8 mouse cellular contexts compared by ENCODE assay signal in genomic region chr6:28756306-28757018, GRCm38 (mm10).
DNase-seq lines count a peak whose midpoint lies in the region; ATAC-seq lines count a peak whose summit lies in the region.

No protein-coding gene starts in this region.

- peak; percentile 19 for DNase-seq in adrenal gland, adult 8-10 months
- DNase-seq in adrenal gland, postnatal 4 days (ENCODE audit: low spot score in 2 of 2), result no peak
- no peak for DNase-seq in lung, postnatal 25 days (ENCODE audit: low spot score)
- peak; percentile 80 for DNase-seq in hindbrain, embryonic 14.5 days (ENCODE audit: low spot score)
- DNase-seq in left cerebral cortex, postnatal 36 days (ENCODE audit: low spot score in 2 of 2), result peak; percentile 51 to 52
- DNase-seq in right cerebral cortex, postnatal 14 days, result peak; percentile 69
- DNase-seq in spleen, postnatal 36 days (ENCODE audit: low spot score in 2 of 2), result no peak

- intact Hi-C loops in left cerebral cortex, postnatal 36 days (cut with DNase I), result loop anchor here (5.0 kb wide), 1 partner anchor 76 kb away; the partner anchor contains the start of gene Lrrc4

- ATAC-seq in lung, embryonic 16.5 days (ENCODE audit: low read depth), result peak; percentile 68; the same call in 1 of the 2 replicates
- peak; percentile 87 for ATAC-seq in hindbrain, embryonic 14.5 days (ENCODE audit: low FRiP score)

- no peak overlapping the region for H3K9ac ChIP-seq in lung, embryonic 16.5 days (ENCODE audit: low read length)
- no peak overlapping the region for H3K9ac ChIP-seq in hindbrain, embryonic 14.5 days

- no peak overlapping the region for H3K4me3 ChIP-seq in lung, embryonic 16.5 days (ENCODE audit: low read length)
- H3K4me3 ChIP-seq in hindbrain, embryonic 14.5 days (replicated peaks; ENCODE audit: low read length), result no peak overlapping the region

- no peaks in the 10 kb centered on the region for H3K27me3 ChIP-seq in lung, embryonic 16.5 days (ENCODE audit: control insufficient read depth, insufficient read depth, low read depth, low read length)
- no peaks in the 10 kb centered on the region for H3K27me3 ChIP-seq in hindbrain, embryonic 14.5 days (ENCODE audit: control insufficient read depth, insufficient read depth, low read length)

- H3K27ac ChIP-seq in lung, embryonic 16.5 days (ENCODE audit: low read length), result no peak overlapping the region; the same call in 1 of the 2 replicates
- H3K27ac ChIP-seq in hindbrain, embryonic 14.5 days, result peak overlapping the region; percentile 78

- H3K9me3 ChIP-seq in lung, embryonic 16.5 days (ENCODE audit: control insufficient read depth, low read length), result no peaks in the 10 kb centered on the region
- H3K9me3 ChIP-seq in hindbrain, embryonic 14.5 days (ENCODE audit: control insufficient read depth, low read length), result no peaks in the 10 kb centered on the region

- WGBS in lung, embryonic 16.5 days, result 50% methylated on average over 10 of the region's 10 CpGs
- 19% methylated on average over 10 of the region's 10 CpGs for WGBS in hindbrain, embryonic 14.5 days

- no peak overlapping the region for H3K4me2 ChIP-seq in lung, embryonic 16.5 days (ENCODE audit: low read depth, low read length)
- no peak overlapping the region for H3K4me2 ChIP-seq in hindbrain, embryonic 14.5 days (replicated peaks)

- peaks cover 8% of the 10 kb centered on the region; the same call in 1 of the 2 replicates for H3K4me1 ChIP-seq in lung, embryonic 16.5 days (replicated peaks; ENCODE audit: control insufficient read depth, insufficient read depth, low read length)
- H3K4me1 ChIP-seq in hindbrain, embryonic 14.5 days (replicated peaks; ENCODE audit: control insufficient read depth, insufficient read depth, low read length), result peaks cover 12% of the 10 kb centered on the region

- no peaks in the 10 kb centered on the region for H3K36me3 ChIP-seq in lung, embryonic 16.5 days (ENCODE audit: control insufficient read depth, insufficient read depth, low read length)
- H3K36me3 ChIP-seq in hindbrain, embryonic 14.5 days (replicated peaks; ENCODE audit: control insufficient read depth, insufficient read depth), result no peaks in the 10 kb centered on the region

Comparison
In these comparisons a context has a peak if more than half of its experiments do, and no peak if none do; other contexts are left out.
1. DNase-seq: peak in adrenal gland, adult 8-10 months (single experiment), hindbrain, embryonic 14.5 days (single experiment), left cerebral cortex, postnatal 36 days (2 of 2) and right cerebral cortex, postnatal 14 days (single experiment); none in adrenal gland, postnatal 4 days (0 of 2), lung, postnatal 25 days (single experiment) and spleen, postnatal 36 days (0 of 2).